In the genomic region with DNA sequence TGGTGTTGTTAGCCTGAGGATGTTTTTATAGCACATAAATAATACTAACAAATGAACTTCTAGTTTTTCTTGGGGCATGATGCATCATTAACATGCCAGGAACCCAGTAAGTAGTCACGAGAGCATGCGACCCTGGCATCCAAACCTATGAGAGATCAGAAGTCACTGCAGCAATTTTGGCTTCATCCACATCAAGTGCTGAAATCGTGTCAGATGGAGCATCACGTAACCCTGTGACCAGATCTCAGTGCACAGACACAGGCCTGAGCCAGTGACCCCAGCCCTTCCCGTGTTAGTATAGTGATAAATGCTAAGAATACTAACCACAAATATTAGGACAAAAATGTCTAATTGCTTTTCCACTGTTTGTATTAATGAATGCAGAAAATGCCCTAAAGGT, we compare ENCODE assay signal across 30 mouse cellular contexts. TPM values are rescaled to one million over a fixed set of nuclear protein-coding genes. Genes with fewer than 3 reads are reported as not detected.
"Had no signal": no experiment of that assay in that cellular context is flagged by ENCODE, and none has a peak within 500 bp of the region (broad histone marks: within the 10 kb centered on the region; RNA-seq: fewer than 3 reads in every experiment).

No protein-coding gene starts in this region.

- H3K9me3 ChIP-seq: limb, embryonic 10.5 days; limb, embryonic 12.5 days; limb, embryonic 15.5 days; liver, embryonic 12.5 days; liver, embryonic 13.5 days; liver, embryonic 15.5 days; lung, embryonic 15.5 days; midbrain, embryonic 10.5 days; midbrain, embryonic 12.5 days; midbrain, embryonic 15.5 days; neural tube, embryonic 12.5 days; neural tube, embryonic 13.5 days had no signal

- H3K27me3 ChIP-seq: limb, embryonic 12.5 days; limb, embryonic 13.5 days; limb, embryonic 15.5 days; liver, embryonic 12.5 days; liver, embryonic 13.5 days; liver, embryonic 15.5 days; lung, embryonic 15.5 days; megakaryocyte, embryonic 14.5 days; midbrain, embryonic 12.5 days; midbrain, embryonic 13.5 days; midbrain, embryonic 15.5 days; neural tube, embryonic 12.5 days; neural tube, embryonic 13.5 days had no signal

- H3K9ac ChIP-seq: limb, embryonic 12.5 days; limb, embryonic 13.5 days; limb, embryonic 15.5 days; liver, embryonic 12.5 days; liver, embryonic 13.5 days; liver, embryonic 14.5 days; liver, embryonic 15.5 days; liver, postnatal 0 days; lung, embryonic 14.5 days; lung, embryonic 15.5 days; midbrain, embryonic 12.5 days; midbrain, embryonic 13.5 days; midbrain, embryonic 15.5 days; neural tube, embryonic 12.5 days; neural tube, embryonic 13.5 days had no signal

- H3K27ac ChIP-seq: limb, embryonic 12.5 days; limb, embryonic 13.5 days; limb, embryonic 15.5 days; liver, embryonic 12.5 days; liver, embryonic 13.5 days; liver, embryonic 14.5 days; liver, embryonic 15.5 days; lung, embryonic 15.5 days; macrophage; midbrain, embryonic 10.5 days; midbrain, embryonic 12.5 days; midbrain, embryonic 13.5 days; midbrain, embryonic 15.5 days; neural tube, embryonic 12.5 days; neural tube, embryonic 13.5 days had no signal

- H3K36me3 ChIP-seq: limb, embryonic 12.5 days; limb, embryonic 13.5 days; limb, embryonic 15.5 days; liver, embryonic 12.5 days; liver, embryonic 13.5 days; liver, embryonic 15.5 days; lung, embryonic 15.5 days; midbrain, embryonic 10.5 days; midbrain, embryonic 12.5 days; midbrain, embryonic 13.5 days; midbrain, embryonic 15.5 days; neural tube, embryonic 12.5 days; neural tube, embryonic 13.5 days had no signal

- H3K4me2 ChIP-seq: limb, embryonic 12.5 days; limb, embryonic 13.5 days; limb, embryonic 15.5 days; liver, embryonic 11.5 days; liver, embryonic 12.5 days; liver, embryonic 13.5 days; liver, embryonic 15.5 days; lung, embryonic 14.5 days; lung, embryonic 15.5 days; midbrain, embryonic 12.5 days; midbrain, embryonic 13.5 days; midbrain, embryonic 15.5 days; neural tube, embryonic 12.5 days; neural tube, embryonic 13.5 days had no signal

- H3K4me1 ChIP-seq: limb, embryonic 15.5 days; liver, embryonic 15.5 days; midbrain, embryonic 12.5 days; midbrain, embryonic 13.5 days; midbrain, embryonic 15.5 days; neural tube, embryonic 12.5 days; neural tube, embryonic 13.5 days had no signal

- ATAC-seq: liver, embryonic 12.5 days; liver, postnatal 0 days; lung, postnatal 0 days; midbrain, embryonic 13.5 days; midbrain, embryonic 15.5 days; midbrain, embryonic 16.5 days had no signal

- H3K4me3 ChIP-seq: limb, embryonic 10.5 days; limb, embryonic 12.5 days; limb, embryonic 13.5 days; limb, embryonic 15.5 days; liver, embryonic 12.5 days; liver, embryonic 13.5 days; liver, embryonic 15.5 days; lung, embryonic 15.5 days; midbrain, embryonic 10.5 days; midbrain, embryonic 12.5 days; midbrain, embryonic 13.5 days; midbrain, embryonic 15.5 days; myocyte; neural tube, embryonic 12.5 days; neural tube, embryonic 13.5 days had no signal

- DNase-seq: liver; liver, embryonic 13.5 days; liver, postnatal 0 days; lung, adult 18-20 months; lung, adult 2 months; lung, embryonic 14.5 days; lung, postnatal 10 days; lung, postnatal 14 days; lung, postnatal 36 days; lung, postnatal 4 days had no signal

RNA-seq across cellular contexts. Expression of a gene that starts 58.8 kb away (rescaled TPM):
- polyA plus RNA-seq: macrophage had no signal
